Mouse (Mus musculus): ENCODE measurements around the gene Apba2. TPM values are rescaled to one million over a fixed set of nuclear protein-coding genes. Genes with fewer than 3 reads are reported as not detected.

The Apba2 gene
- polyA plus RNA-seq, 1 experiment from 2014 or later, result 0.57 TPM

DNA sequence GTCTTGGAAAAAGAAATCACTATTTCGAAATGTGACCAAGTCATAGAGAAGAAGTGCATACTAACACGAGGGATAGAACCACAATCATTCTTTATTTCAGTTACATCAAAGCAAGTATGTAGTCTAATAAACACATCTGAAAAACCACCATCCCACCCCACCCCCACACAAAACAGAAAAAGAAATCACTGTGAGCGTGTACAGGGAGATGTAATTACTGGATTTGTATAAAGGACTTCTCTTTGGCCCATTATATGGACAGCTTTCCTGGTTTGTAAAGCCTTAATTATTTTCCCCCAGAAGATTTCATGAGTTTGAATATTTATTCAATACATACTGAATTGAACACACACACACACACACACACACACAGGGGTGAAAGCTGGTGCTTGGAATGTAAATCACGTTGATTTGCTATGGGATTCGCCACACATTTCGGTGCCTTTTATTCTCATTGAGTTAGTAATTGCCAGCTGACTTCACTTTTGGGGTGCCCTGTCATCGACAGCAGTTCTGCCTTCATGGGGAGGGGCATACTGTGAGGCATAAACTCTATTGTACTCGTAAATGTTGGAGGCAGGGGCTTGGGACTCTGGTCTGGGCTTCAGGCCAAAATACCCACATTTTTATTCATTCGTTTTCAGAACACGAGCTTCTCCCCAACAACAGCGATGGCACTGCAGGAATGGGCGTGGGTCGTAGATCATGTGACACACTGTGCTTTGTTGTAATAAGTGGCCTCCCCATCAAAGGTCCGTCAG lies 195.2 kb downstream of the Apba2 start:
- no peak overlapping the region for H3K4me2 ChIP-seq
- no peak overlapping the region for H3K27ac ChIP-seq (ENCODE audit: poor library complexity, severe bottlenecking)
- no peak overlapping the region for H3K4me3 ChIP-seq
- no peaks in the 10 kb centered on the region for H3K27me3 ChIP-seq (replicated peaks)
- no peaks in the 10 kb centered on the region for H3K9me3 ChIP-seq (replicated peaks)
- 83% methylated on average over 14 of the region's 14 CpGs for WGBS
- no peak for ATAC-seq (ENCODE audit: insufficient number of reproducible peaks, low FRiP score)
- no peaks in the 10 kb centered on the region for H3K4me1 ChIP-seq (replicated peaks)
- no peak overlapping the region for H3K9ac ChIP-seq
- no peaks in the 10 kb centered on the region for H3K36me3 ChIP-seq

DNA sequence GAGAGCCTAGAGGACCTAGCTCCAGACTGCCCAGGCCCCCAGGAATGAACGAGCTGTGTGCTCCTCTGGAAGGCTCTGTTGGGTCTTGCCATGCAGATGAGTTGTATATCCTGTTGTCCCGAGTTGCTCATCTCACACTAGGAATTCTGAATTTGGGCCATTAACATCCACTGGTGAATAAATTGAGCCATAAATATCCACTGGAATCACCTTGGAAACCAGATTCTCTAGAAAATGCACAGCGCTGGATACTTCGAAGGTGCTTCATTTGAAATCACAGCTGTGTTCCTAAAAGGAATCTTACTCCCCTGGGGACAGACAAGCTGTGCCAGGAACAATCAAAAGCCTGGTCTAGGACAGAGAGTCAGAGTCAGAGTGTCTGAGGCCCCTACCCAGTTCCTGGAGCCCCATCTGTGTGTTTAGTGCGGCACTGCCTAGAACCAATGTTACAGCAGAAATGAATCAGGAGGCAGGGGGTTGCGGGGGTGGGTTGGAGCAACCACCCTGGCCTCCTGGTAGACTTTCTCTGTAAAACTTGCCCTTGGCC lies 196.4 kb downstream of the Apba2 start:
- Histone ChIP-seq H3K9me3 (replicated peaks) (no peaks in the 10 kb centered on the region), H3K9ac (no peak overlapping the region), H3K36me3 (no peaks in the 10 kb centered on the region), H3K27me3 (replicated peaks) (no peaks in the 10 kb centered on the region), H3K4me3 (no peak overlapping the region), H3K4me2 (no peak overlapping the region), H3K4me1 (replicated peaks) (no peaks in the 10 kb centered on the region), H3K27ac (ENCODE audit: poor library complexity, severe bottlenecking) (no peak overlapping the region)
- no peak for ATAC-seq (ENCODE audit: insufficient number of reproducible peaks, low FRiP score)
- 83% methylated on average over 6 of the region's 6 CpGs for WGBS

DNA sequence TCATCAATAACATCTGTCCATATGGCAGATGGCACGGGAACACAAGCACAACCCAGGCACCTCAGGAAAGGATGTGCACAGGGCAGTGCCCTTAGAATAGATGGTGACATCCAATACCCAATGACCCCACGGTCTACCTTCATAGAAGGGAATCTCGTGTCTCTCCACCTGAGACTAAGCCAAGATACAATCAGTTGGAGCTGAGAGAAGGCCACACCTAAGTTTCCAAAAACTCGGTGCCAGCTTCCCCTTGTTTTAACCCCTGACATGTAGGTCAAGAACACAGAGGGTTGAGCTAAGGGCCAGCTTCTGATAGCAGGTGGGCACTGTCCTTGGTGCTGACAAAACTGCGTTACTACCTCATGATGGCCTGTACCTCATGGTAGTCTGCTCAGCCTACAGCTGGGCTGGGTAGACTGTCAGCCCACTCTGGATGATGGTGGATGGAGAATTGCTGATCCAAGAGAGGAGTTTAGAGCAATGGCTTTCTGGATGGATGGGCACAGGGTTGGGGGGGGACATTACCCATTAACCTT lies 202.6 kb downstream of the Apba2 start:
- Histone ChIP-seq H3K36me3 (no peaks in the 10 kb centered on the region), H3K4me3 (no peak overlapping the region), H3K9ac (no peak overlapping the region), H3K4me1 (replicated peaks) (no peaks in the 10 kb centered on the region), H3K4me2 (no peak overlapping the region), H3K27me3 (replicated peaks) (no peaks in the 10 kb centered on the region), H3K9me3 (replicated peaks) (0 out of 2 replicates have a peak, but pooled peaks cover 3% of the 10 kb centered on the region), H3K27ac (ENCODE audit: poor library complexity, severe bottlenecking) (no peak overlapping the region)
- 59% methylated on average over 5 of the region's 5 CpGs for WGBS
- no peak for ATAC-seq (ENCODE audit: insufficient number of reproducible peaks, low FRiP score)

DNA sequence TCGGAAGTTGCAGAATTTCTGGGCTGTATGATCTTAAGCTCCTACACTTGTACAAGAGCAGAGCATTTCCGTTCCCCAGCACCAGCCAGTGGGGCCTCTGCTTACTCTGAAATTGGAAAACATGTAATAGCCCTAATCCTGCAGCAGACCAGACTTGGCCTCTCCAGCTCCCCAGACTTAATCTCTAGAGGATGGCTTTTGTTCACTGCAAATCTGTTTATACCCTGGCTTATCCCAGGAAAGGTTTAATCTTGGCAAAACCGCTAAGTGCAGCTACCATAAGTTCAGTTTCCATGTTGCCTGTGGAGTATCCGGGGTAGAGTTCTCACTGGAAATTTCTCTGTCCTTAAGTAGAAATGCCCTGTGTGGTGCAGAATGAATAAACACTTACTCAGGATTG lies 206.7 kb downstream of the Apba2 start:
- H3K36me3 ChIP-seq, result no peaks in the 10 kb centered on the region
- H3K4me2 ChIP-seq, result no peak overlapping the region
- H3K9ac ChIP-seq, result no peak overlapping the region
- H3K4me1 ChIP-seq (replicated peaks), result no peaks in the 10 kb centered on the region
- WGBS, result 76% methylated on average over 4 of the region's 4 CpGs
- H3K9me3 ChIP-seq (replicated peaks), result 0 out of 2 replicates have a peak, but pooled peaks cover 3% of the 10 kb centered on the region
- no peak overlapping the region for H3K27ac ChIP-seq (ENCODE audit: poor library complexity, severe bottlenecking)
- ATAC-seq (ENCODE audit: insufficient number of reproducible peaks, low FRiP score), result no peak
- H3K27me3 ChIP-seq (replicated peaks), result no peaks in the 10 kb centered on the region
- H3K4me3 ChIP-seq, result no peak overlapping the region

DNA sequence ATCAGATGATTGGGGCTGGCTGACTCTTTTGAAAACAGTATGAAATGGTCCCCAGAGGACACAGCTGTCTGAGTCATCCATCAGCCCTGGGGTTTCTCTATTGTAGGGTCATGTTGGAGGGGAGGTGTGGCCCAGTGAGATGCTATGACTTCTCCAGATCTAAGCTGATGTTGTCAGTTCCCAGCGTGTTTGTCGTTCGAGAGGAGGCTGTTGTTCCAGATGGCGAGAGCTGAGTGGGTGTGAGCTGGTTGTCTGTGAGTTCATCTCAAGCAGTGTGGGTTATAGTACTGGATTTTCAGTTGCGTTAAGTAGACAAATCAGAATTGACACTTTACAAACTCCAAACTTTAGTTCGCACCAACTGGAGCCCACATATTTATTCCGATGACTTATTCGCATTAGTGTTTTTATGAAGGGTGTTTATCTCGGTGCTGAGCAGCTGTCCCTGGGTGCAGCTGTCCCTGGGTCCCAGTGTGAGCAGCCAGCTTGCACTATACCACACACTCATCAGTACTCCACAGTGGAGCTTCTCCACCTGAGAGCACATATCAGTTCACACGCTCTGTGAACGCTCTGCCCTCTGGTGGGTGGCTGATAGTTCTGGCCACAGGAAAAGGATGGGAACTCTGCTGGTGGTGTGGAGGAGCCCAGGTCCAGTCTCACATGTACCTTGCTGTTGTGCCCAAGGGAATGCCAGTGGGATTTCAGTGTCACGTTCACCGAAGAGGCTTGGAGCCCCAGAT lies 208.2 kb downstream of the Apba2 start:
- Histone ChIP-seq H3K27ac (ENCODE audit: poor library complexity, severe bottlenecking) (no peak overlapping the region), H3K27me3 (replicated peaks) (no peaks in the 10 kb centered on the region), H3K9ac (no peak overlapping the region), H3K9me3 (replicated peaks) (no peaks in the 10 kb centered on the region), H3K4me1 (replicated peaks) (no peaks in the 10 kb centered on the region), H3K4me3 (no peak overlapping the region), H3K4me2 (no peak overlapping the region), H3K36me3 (no peaks in the 10 kb centered on the region)
- 78% methylated on average over 13 of the region's 13 CpGs for WGBS
- no peak for ATAC-seq (ENCODE audit: insufficient number of reproducible peaks, low FRiP score)

DNA sequence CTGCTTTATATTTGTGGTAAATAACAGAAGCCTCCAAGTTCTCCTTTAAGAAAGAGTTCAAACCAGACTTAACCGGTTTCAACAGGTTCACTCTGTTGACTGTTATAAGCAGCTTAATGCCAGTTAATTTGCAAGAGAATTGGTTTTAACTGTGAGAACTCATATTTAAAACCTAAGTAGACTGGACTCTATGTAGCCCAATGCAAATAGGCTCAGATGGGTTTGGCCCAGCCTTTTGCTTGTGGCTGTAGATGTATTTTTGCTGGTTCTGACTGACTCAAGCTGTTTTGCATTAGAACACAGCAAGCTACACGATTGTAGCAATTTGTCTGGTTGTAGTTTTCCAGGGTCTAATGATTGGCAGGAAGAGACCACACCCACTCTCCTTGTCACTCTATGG lies 214.8 kb downstream of the Apba2 start:
- WGBS, result 65% methylated on average over 2 of the region's 2 CpGs
- H3K4me3 ChIP-seq, result no peak overlapping the region
- ATAC-seq (ENCODE audit: insufficient number of reproducible peaks, low FRiP score), result no peak
- no peaks in the 10 kb centered on the region for H3K4me1 ChIP-seq (replicated peaks)
- no peaks in the 10 kb centered on the region for H3K27me3 ChIP-seq (replicated peaks)
- H3K4me2 ChIP-seq, result no peak overlapping the region
- no peaks in the 10 kb centered on the region for H3K9me3 ChIP-seq (replicated peaks)
- H3K36me3 ChIP-seq, result no peaks in the 10 kb centered on the region
- no peak overlapping the region for H3K9ac ChIP-seq
- H3K27ac ChIP-seq (ENCODE audit: poor library complexity, severe bottlenecking), result no peak overlapping the region

DNA sequence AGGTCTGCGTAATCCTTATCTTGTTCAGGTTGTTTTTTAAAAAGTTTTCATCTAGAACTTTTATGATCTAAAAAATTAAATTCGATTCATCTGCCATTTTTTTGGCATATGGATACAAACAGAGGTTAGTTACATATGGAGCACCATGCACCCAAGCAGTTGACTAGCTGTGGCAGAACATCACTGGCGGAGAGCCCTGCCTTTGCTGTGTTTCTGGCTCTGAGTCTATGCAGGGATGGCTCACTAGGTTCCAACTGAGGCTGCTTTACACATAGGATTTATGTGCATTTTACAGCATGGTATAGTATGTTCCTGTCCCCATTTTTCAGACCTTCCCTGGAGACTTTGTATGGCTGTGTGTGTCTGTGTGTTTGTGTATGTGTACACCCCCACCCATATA lies 221.8 kb downstream of the Apba2 start:
- H3K4me3 ChIP-seq, result no peak overlapping the region
- no peak for ATAC-seq (ENCODE audit: insufficient number of reproducible peaks, low FRiP score)

DNA sequence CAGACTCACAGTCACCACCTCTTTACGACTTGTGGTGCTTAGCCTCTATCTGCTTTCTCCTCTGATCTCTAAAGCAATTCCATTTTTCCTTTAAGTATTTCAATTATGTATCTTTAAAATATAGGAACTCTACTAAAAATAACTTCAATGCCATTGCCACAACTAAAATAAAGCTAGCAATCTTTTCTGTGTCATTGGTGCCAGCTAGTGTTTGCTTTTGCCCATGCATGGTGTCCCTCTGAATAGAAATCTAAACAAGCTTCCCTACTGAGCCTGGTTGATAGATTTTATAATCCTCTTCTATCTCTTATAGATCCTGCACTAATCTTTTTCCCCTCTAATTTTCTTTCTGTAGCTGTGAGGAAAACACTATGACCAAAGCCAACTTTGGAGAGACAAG lies 222.9 kb downstream of the Apba2 start:
- Histone ChIP-seq H3K4me3 (no peak overlapping the region), H3K9ac (no peak overlapping the region), H3K9me3 (replicated peaks) (no peaks in the 10 kb centered on the region), H3K4me2 (no peak overlapping the region), H3K36me3 (no peaks in the 10 kb centered on the region), H3K27ac (ENCODE audit: poor library complexity, severe bottlenecking) (no peak overlapping the region), H3K4me1 (replicated peaks) (no peaks in the 10 kb centered on the region), H3K27me3 (replicated peaks) (no peaks in the 10 kb centered on the region)
- 80% methylated on average over 1 of the region's 1 CpGs for WGBS
- ATAC-seq (ENCODE audit: insufficient number of reproducible peaks, low FRiP score), result no peak

More for the DNA sequence above, 221.8 kb downstream of the Apba2 start:
- H3K9ac ChIP-seq, result no peak overlapping the region
- H3K27ac ChIP-seq (ENCODE audit: poor library complexity, severe bottlenecking), result no peak overlapping the region
- WGBS, result 69% methylated on average over 3 of the region's 3 CpGs
- H3K4me2 ChIP-seq, result no peak overlapping the region
- H3K27me3 ChIP-seq (replicated peaks), result no peaks in the 10 kb centered on the region
- H3K4me1 ChIP-seq (replicated peaks), result no peaks in the 10 kb centered on the region
- no peaks in the 10 kb centered on the region for H3K9me3 ChIP-seq (replicated peaks)
- H3K36me3 ChIP-seq, result no peaks in the 10 kb centered on the region

DNA sequence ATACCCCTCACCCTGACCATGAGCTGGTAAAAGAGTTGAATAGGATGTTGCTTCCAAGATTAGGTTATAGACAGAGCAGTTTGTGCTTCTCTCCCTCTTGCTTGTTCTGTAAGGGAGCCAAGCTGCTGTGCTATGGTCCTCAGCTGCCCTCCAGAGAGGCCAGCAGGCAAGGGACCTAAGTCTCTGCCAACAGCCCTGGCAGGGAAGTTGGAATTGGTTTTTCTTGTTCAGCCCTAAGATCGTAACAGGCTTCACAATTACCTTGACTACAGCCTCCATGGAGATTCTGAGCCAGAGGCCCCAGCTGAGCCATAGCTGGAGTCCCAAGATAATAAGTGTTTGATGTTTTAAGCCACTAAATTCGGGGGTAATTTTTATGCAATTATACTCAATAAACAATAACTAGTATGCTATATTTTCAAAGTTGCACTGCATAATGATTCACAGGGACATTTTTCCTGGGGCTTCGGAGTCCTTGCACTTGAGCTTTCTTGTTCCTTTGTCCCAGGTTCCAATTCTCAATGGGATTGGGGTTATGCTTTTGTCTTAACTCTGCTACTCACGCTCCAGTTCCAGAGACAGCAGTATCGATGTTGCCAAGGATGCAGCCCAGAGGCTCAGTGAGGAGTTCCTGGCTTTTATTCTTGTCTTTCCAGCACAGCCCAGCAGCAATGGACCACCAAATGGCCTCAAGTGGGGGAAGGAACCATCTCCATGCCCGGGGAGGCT lies 224.6 kb downstream of the Apba2 start:
- H3K4me2 ChIP-seq, result no peak overlapping the region
- no peaks in the 10 kb centered on the region for H3K27me3 ChIP-seq (replicated peaks)
- no peak for ATAC-seq (ENCODE audit: insufficient number of reproducible peaks, low FRiP score)
- H3K9me3 ChIP-seq (replicated peaks), result no peaks in the 10 kb centered on the region
- no peak overlapping the region for H3K9ac ChIP-seq
- H3K36me3 ChIP-seq, result no peaks in the 10 kb centered on the region
- no peak overlapping the region for H3K27ac ChIP-seq (ENCODE audit: poor library complexity, severe bottlenecking)
- no peaks in the 10 kb centered on the region for H3K4me1 ChIP-seq (replicated peaks)
- 75% methylated on average over 6 of the region's 6 CpGs for WGBS
- no peak overlapping the region for H3K4me3 ChIP-seq

DNA sequence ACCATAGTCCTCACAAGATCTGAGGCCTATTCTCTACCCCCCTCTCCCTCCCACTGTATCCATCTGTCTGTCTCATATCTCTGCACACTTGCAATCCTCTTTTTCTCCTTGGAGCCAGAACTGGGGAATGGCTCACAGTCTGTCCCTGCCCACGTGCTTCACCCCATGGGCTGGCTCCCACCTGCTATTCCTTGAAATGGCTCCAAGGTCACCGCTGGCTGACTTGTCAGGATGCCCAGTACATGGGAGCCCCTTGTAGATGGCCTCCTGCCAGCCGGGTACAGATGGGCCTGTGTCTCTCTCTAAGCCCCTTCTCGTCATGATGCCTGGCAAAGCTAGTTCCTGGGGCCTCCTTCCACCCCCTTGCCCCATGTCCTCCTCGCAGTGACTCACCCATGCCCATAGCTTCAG lies 226.7 kb downstream of the Apba2 start:
- no peaks in the 10 kb centered on the region for H3K4me1 ChIP-seq (replicated peaks)
- ATAC-seq (ENCODE audit: insufficient number of reproducible peaks, low FRiP score), result no peak
- H3K9me3 ChIP-seq (replicated peaks), result no peaks in the 10 kb centered on the region
- no peak overlapping the region for H3K9ac ChIP-seq
- H3K4me3 ChIP-seq, result no peak overlapping the region
- no peaks in the 10 kb centered on the region for H3K36me3 ChIP-seq
- 0 out of 2 replicates have a peak, but pooled peaks cover 6% of the 10 kb centered on the region for H3K27me3 ChIP-seq (replicated peaks)
- WGBS, result 74% methylated on average over 5 of the region's 5 CpGs
- H3K27ac ChIP-seq (ENCODE audit: poor library complexity, severe bottlenecking), result no peak overlapping the region
- no peak overlapping the region for H3K4me2 ChIP-seq

DNA sequence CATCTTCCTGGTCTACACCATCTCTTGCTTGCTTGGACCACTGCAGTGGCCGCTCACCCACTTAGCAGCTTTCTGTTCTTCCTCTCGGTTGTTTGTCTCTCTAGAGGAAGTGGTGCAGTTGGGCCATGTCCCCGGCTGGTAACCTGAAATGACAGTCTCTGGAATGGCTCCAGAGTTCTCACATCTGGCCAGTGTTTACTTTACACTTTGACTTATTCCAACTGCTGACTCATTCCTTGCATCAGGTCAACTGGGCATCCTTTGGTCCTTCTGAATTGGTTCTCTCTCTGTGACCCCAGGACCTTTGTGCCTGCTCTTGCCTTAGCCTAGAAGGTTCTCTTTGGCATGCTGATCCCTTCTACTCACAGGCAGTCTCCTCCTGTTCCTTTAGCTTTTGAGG lies 227.3 kb downstream of the Apba2 start:
- Histone ChIP-seq H3K27ac (ENCODE audit: poor library complexity, severe bottlenecking) (no peak overlapping the region), H3K36me3 (no peaks in the 10 kb centered on the region), H3K9ac (no peak overlapping the region), H3K9me3 (replicated peaks) (no peaks in the 10 kb centered on the region), H3K4me2 (no peak overlapping the region), H3K27me3 (replicated peaks) (0 out of 2 replicates have a peak, but pooled peaks cover 10% of the 10 kb centered on the region), H3K4me3 (no peak overlapping the region), H3K4me1 (replicated peaks) (no peaks in the 10 kb centered on the region)
- ATAC-seq (ENCODE audit: insufficient number of reproducible peaks, low FRiP score), result no peak
- 67% methylated on average over 3 of the region's 3 CpGs for WGBS

Measured in heart, embryonic 12.5 days (tissue).